Mouse (Mus musculus) MEL (cell line): ENCODE results near the gene Krtap9-3.

Experiments used
- MAFK ChIP-seq: IDR thresholded peaks from 2 replicates; pipeline ENCODE4 v1.6.1; 2011; ENCODE audit warnings: low read depth, mild to moderate bottlenecking, low read length, improper control_type of control experiment, borderline replicate concordance
- RCOR1 ChIP-seq: IDR thresholded peaks from 2 replicates; pipeline ENCODE4 v1.6.1; 2012; ENCODE audit warnings: low read depth, mild to moderate bottlenecking, inconsistent platforms, low read length, improper control_type of control experiment
- SMC3 ChIP-seq: IDR thresholded peaks from 2 replicates; pipeline ENCODE4 v1.6.1; 2011; ENCODE audit warnings: low read depth, low read length, improper control_type of control experiment
- ZC3H11A ChIP-seq: IDR thresholded peaks from 2 replicates; pipeline ENCODE4 v1.6.1; 2012; ENCODE audit warnings: low read depth, mild to moderate bottlenecking, inconsistent platforms, low read length, improper control_type of control experiment

DNA sequence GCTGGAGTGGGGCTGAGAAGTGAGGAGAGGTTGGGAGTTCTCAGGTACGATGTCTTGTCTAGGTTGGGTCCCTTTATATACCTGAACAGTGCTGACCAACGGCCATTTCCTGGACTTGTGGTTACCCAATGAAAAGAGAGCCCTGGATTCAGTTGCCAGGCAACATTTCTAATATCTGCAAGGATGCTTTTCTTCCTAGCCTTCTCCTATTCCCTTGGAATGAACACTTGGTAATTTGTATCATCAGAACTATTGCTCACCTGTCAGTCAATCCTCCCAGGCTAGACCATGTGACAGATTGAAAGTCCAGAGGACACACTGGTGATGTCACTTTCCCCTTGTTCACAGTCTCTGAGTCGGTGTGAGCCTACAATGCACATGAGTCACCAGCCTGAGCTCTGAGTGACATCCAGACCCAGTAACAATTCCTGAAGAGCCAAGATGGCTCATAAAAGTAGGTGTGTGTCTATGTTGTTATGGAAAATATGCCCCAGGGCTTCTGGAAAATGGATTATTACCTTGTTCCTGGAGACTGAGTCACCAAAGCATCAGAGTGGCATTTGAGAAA is 17.0 kb upstream of the Krtap9-3 start, which contains the start of gene Krtap2-4:
- TF ChIP-seq RCOR1 (no peak), ZC3H11A (no peak), SMC3 (no peak), MAFK (no peak)
